Mouse (Mus musculus) hindbrain, embryonic 14.5 days (tissue): ENCODE measurements around the gene Gstt3. TPM values are rescaled to one million over a fixed set of nuclear protein-coding genes. Genes with fewer than 3 reads are reported as not detected.

Experiments used
- ATAC-seq: fragments of 200-750 bp; cut with Nextera tagmentation; 2 replicates; pipeline ENCODE4 v1.8.0; 2017; ENCODE audit warnings: moderate number of reproducible peaks, mild to moderate bottlenecking, moderate TSS enrichment, moderate library complexity; ENCODE audit not compliant: low FRiP score
- DNase-seq: peaks from one replicate; pipeline ENCODE4 v3.0.0-alpha.2; 2015; ENCODE audit warnings: low spot score
- H3K27ac ChIP-seq: fragments of 300-500 bp; sonication (generic); 2 replicates; pipeline ENCODE4 v1.5.1; 2014; ENCODE audit warnings: mild to moderate bottlenecking, moderate library complexity
- H3K27me3 ChIP-seq: fragments of 300-500 bp; sonication (generic); 2 replicates; pipeline ENCODE4 v1.6.1; 2014; ENCODE audit warnings: mild to moderate bottlenecking, low read length, mixed read lengths; ENCODE audit not compliant: control insufficient read depth, insufficient read depth
- H3K36me3 ChIP-seq: fragments of 300-500 bp; sonication (generic); replicated peaks from 2 replicates; pipeline ENCODE4 v1.6.1; 2014; ENCODE audit not compliant: control insufficient read depth, insufficient read depth
- H3K4me1 ChIP-seq: fragments of 300-500 bp; sonication (generic); replicated peaks from 2 replicates; pipeline ENCODE4 v1.6.1; 2014; ENCODE audit warnings: antibody characterized with exemption, low read length, mixed read lengths; ENCODE audit not compliant: control insufficient read depth, insufficient read depth
- H3K4me2 ChIP-seq: fragments of 300-500 bp; sonication (generic); replicated peaks from 2 replicates; pipeline ENCODE4 v1.6.1; 2014; ENCODE audit warnings: mild to moderate bottlenecking, moderate library complexity
- H3K4me3 ChIP-seq: fragments of 300-500 bp; sonication (generic); replicated peaks from 2 replicates; pipeline ENCODE4 v1.5.1; 2014; ENCODE audit warnings: mild to moderate bottlenecking, low read length
- H3K9ac ChIP-seq: fragments of 300-500 bp; sonication (generic); 2 replicates; pipeline ENCODE4 v1.6.1; 2014
- H3K9me3 ChIP-seq: fragments of 300-500 bp; sonication (generic); 2 replicates; pipeline ENCODE4 v1.6.1; 2016; ENCODE audit warnings: low read length; ENCODE audit not compliant: control insufficient read depth
- WGBS: fragments of 180-500 bp; shearing (Covaris S2); extraction: QIAGEN DNeasy Blood & Tissue Kit; methylation state at CpG from one replicate; pipeline ENCODE4 v1.1.7; 2014; 5-methylcytosine and 5-hydroxymethylcytosine counted together
- polyA plus RNA-seq: library from polyadenylated mRNA; unstranded; fragments of >200 nt; fragmentation: Nextera tagmentation; extraction: Ambion mirVana; gene quantifications from 2 replicates; pipeline ENCODE4 v1.2.1, GENCODE M21; 2014

Gstt3 gene
- polyA plus RNA-seq, 1 experiment from 2014 or later: 1.4 TPM

- no peak overlapping the region for H3K9ac ChIP-seq
- no peaks in the 10 kb centered on the region for H3K9me3 ChIP-seq
- no peaks in the 10 kb centered on the region for H3K36me3 ChIP-seq
- H3K4me1 ChIP-seq: peaks cover 15% of the 10 kb centered on the region
- no peak overlapping the region for H3K4me2 ChIP-seq
- ATAC-seq (no peak), DNase-seq (no peak)
- H3K4me3 ChIP-seq: no peak overlapping the region
- no peaks in the 10 kb centered on the region for H3K27me3 ChIP-seq
- 91% methylated on average over 6 of the region's 6 CpGs for WGBS
- H3K27ac ChIP-seq: no peak overlapping the region
Measured at GRCm38 (mm10) chr10:75766856-75767255, 14.4 kb downstream of the Gstt3 start.

GRCm38 (mm10) chr10:75764519-75765473 is 16.4 kb downstream of the Gstt3 start:
- Histone ChIP-seq H3K9ac (peak overlapping the region; percentile 48), H3K9me3 (no peaks in the 10 kb centered on the region), H3K27me3 (no peaks in the 10 kb centered on the region), H3K4me1 (peaks cover 15% of the 10 kb centered on the region), H3K4me3 (peak overlapping the region; percentile 71), H3K36me3 (no peaks in the 10 kb centered on the region), H3K27ac (peak overlapping the region; percentile 14; the same call in 1 of the 2 replicates), H3K4me2 (peak overlapping the region; percentile 56)
- 1% methylated on average over 27 of the region's 27 CpGs for WGBS
- peak; percentile 2; the same call in 1 of the 2 replicates for ATAC-seq
- DNase-seq: peak; percentile 80

GRCm38 (mm10) chr10:75763682-75764518 is 17.3 kb downstream of the Gstt3 start, which contains the start of gene Cabin1:
TSS of gene Cabin1 (minus strand) at chr10:75764341.
- H3K36me3 ChIP-seq: no peaks in the 10 kb centered on the region
- peak; percentile 97 for ATAC-seq
- H3K4me3 ChIP-seq: peak within 1 kb of the TSS; percentile 71
- DNase-seq: peak; percentile 100
- under 1% methylated on average over 61 of the region's 61 CpGs for WGBS
- peaks cover 15% of the 10 kb centered on the region for H3K4me1 ChIP-seq
- H3K9me3 ChIP-seq: no peaks in the 10 kb centered on the region
- H3K27ac ChIP-seq: peak within 1 kb of the TSS; percentile 78
- H3K9ac ChIP-seq: peak within 1 kb of the TSS; percentile 60
- no peaks in the 10 kb centered on the region for H3K27me3 ChIP-seq
- peak within 1 kb of the TSS; percentile 56 for H3K4me2 ChIP-seq

- H3K27ac ChIP-seq: no peak overlapping the region
- ATAC-seq (no peak), DNase-seq (no peak)
- WGBS: 90% methylated on average over 3 of the region's 3 CpGs
- H3K9ac ChIP-seq: no peak overlapping the region
- 0 out of 2 replicates have a peak, but pooled peaks cover 5% of the 10 kb centered on the region for H3K36me3 ChIP-seq
- no peaks in the 10 kb centered on the region for H3K27me3 ChIP-seq
- H3K9me3 ChIP-seq: no peaks in the 10 kb centered on the region; the same call in 1 of the 2 replicates
- H3K4me2 ChIP-seq: no peak overlapping the region
- peaks cover 15% of the 10 kb centered on the region for H3K4me1 ChIP-seq
- no peak overlapping the region for H3K4me3 ChIP-seq
Measured at GRCm38 (mm10) chr10:75762413-75762812, 18.8 kb downstream of the Gstt3 start.

GRCm38 (mm10) chr10:75760311-75760710 is 20.9 kb downstream of the Gstt3 start:
- WGBS: 100% methylated on average over 3 of the region's 3 CpGs
- peaks cover 15% of the 10 kb centered on the region for H3K4me1 ChIP-seq
- H3K4me2 ChIP-seq: no peak overlapping the region
- peaks cover 8% of the 10 kb centered on the region for H3K36me3 ChIP-seq
- H3K27ac ChIP-seq: no peak overlapping the region
- no peak overlapping the region for H3K9ac ChIP-seq
- no peaks in the 10 kb centered on the region for H3K27me3 ChIP-seq
- ATAC-seq (no peak), DNase-seq (no peak)
- H3K4me3 ChIP-seq: no peak overlapping the region
- no peaks in the 10 kb centered on the region; the same call in 1 of the 2 replicates for H3K9me3 ChIP-seq

- no peak overlapping the region for H3K4me2 ChIP-seq
- H3K4me3 ChIP-seq: no peak overlapping the region
- no peak overlapping the region for H3K27ac ChIP-seq
- DNase-seq (no peak), ATAC-seq (no peak)
- H3K9me3 ChIP-seq: no peaks in the 10 kb centered on the region; the same call in 1 of the 2 replicates
- H3K27me3 ChIP-seq: no peaks in the 10 kb centered on the region
- no peaks in the 10 kb centered on the region for H3K4me1 ChIP-seq
- WGBS: 94% methylated on average over 11 of the region's 11 CpGs
- H3K36me3 ChIP-seq: peaks cover 44% of the 10 kb centered on the region
- no peak overlapping the region for H3K9ac ChIP-seq
Measured at GRCm38 (mm10) chr10:75756719-75757118, 24.5 kb downstream of the Gstt3 start.

GRCm38 (mm10) chr10:75744017-75744416 is 37.2 kb downstream of the Gstt3 start:
- WGBS: 50% methylated on average over 3 of the region's 3 CpGs
- ATAC-seq (peak; percentile 86), DNase-seq (peak; percentile 91)
- Histone ChIP-seq H3K4me2 (no peak overlapping the region), H3K27me3 (no peaks in the 10 kb centered on the region), H3K4me1 (no peaks in the 10 kb centered on the region), H3K9me3 (no peaks in the 10 kb centered on the region), H3K36me3 (peaks cover 82% of the 10 kb centered on the region), H3K27ac (0 out of 2 replicates have a peak overlapping the region, but pooled peaks have one; percentile 12), H3K4me3 (no peak overlapping the region), H3K9ac (no peak overlapping the region)

GRCm38 (mm10) chr10:75743369-75743768 is 37.8 kb downstream of the Gstt3 start:
- 89% methylated on average over 12 of the region's 12 CpGs for WGBS
- Histone ChIP-seq H3K9ac (no peak overlapping the region), H3K27ac (no peak overlapping the region), H3K4me1 (no peaks in the 10 kb centered on the region), H3K4me2 (no peak overlapping the region), H3K9me3 (no peaks in the 10 kb centered on the region), H3K36me3 (peaks cover 81% of the 10 kb centered on the region), H3K27me3 (no peaks in the 10 kb centered on the region), H3K4me3 (no peak overlapping the region)
- ATAC-seq (no peak), DNase-seq (no peak)

GRCm38 (mm10) chr10:75740866-75741265 is 40.3 kb downstream of the Gstt3 start:
- Histone ChIP-seq H3K9me3 (no peaks in the 10 kb centered on the region), H3K27me3 (no peaks in the 10 kb centered on the region), H3K4me3 (no peak overlapping the region), H3K4me1 (no peaks in the 10 kb centered on the region), H3K36me3 (peaks cover 79% of the 10 kb centered on the region), H3K27ac (no peak overlapping the region), H3K9ac (no peak overlapping the region), H3K4me2 (no peak overlapping the region)
- no peak for DNase-seq
- 96% methylated on average over 3 of the region's 3 CpGs for WGBS
- ATAC-seq: no peak
